Mouse (Mus musculus) hematopoietic stem cell, adult 5-6 weeks (primary cell): ENCODE data around the gene Fzd4. TPM values are rescaled to one million over a fixed set of nuclear protein-coding genes. Genes with fewer than 3 reads are reported as not detected.
A peak's percentile ranks its signal among the peaks of the same experiment; 100 is the strongest.

Source experiments
- ATAC-seq, 2 experiments: fragments of 125-278 bp in 1 of 2; replicated peaks in 1 of 2; 2 replicates each; pipeline ENCODE4 v1.8.0; 2016 to 2017; ENCODE audit warnings: inconsistent platforms in 2 of 2, mild to moderate bottlenecking in 2 of 2, moderate number of reproducible peaks in 2 of 2, low read depth in 1 of 2, moderate TSS enrichment in 1 of 2; ENCODE audit not compliant: low FRiP score in 2 of 2, poor library complexity in 2 of 2, severe bottlenecking in 2 of 2, insufficient read depth in 1 of 2, low TSS enrichment in 1 of 2
- total RNA-seq: library from RNA; stranded (forward); fragments of 172-1452, 232-1000 nt; gene quantifications from 2 replicates; pipeline ENCODE4 v1.2.3, GENCODE M21; 2017

Gene Fzd4
- 2.0 and 2.1 TPM in 2 replicates for total RNA-seq

DNA sequence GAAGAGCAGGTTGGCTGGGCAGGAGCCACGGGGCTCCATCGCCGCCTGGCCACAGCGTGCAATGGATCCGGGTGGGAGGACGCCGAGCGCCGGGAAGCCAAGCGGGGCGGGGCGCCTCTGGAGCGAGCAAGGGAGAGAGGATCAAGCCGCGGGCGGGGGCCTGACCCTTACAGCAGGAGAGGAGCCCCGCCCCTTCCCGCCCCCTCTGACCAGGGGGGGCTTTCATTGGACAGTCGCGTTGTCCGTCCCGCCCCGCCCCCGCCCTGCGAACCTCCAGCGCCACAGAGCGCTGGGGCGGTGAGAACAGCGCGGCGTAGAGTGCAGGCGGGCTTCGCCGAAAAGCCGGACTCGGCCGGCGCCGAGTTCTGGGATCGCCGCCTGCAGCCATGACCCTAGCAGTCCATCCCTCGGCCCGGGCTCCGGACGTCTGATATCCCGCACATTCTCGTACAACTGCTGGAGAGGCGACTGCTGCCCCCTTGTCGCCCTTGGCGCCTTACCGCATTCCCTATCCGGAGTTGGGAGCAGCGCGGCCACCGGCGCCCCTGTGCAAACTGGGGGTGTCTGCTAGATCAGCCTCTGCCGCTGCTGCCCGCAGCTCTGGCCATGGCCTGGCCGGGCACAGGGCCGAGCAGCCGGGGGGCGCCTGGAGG, at the start of gene Fzd4, which contains the start of gene Tmem135:
Gene Fzd4 (plus strand): TSS at position 275 of the 653 bp plus-strand sequence.
Gene Tmem135 (minus strand): TSS at position 142 of the 653 bp plus-strand sequence.
- ATAC-seq: peak; percentile 71 to 74

DNA sequence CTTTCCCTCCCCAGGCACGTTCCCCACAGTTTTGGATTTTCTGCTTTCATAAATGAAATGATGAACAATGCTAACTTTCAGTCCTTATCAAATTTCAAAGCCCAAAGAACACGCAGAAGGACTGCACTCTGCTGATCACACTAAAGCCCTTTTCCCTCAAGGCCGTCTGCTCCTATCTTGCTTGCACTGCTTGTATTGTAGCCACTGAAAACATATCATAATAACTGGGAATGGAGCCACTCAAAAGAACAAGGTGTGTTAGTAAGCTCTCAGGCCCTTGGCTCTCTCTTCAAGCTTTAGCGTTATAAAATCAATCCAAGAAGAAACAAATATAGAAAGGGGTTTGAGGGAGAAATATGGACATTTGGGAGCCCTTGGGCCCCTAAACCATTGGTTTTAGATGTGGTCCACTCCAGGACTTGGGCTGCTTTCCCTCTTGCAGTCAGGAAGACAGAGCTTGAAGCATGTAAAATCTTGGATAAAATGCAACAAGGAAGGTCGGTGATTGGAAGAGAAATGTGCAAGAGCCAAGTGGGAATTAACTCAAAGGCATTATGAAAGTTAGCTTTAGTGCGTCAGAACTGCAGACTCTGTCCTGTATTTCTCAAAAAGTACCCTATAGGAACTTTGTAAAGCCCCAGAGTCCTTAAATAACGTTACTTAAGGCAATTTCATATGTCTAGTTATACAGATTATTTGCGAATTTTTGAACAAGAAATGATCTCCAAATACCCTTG, 48.5 kb upstream of the Fzd4 start:
- ATAC-seq: no peak

DNA sequence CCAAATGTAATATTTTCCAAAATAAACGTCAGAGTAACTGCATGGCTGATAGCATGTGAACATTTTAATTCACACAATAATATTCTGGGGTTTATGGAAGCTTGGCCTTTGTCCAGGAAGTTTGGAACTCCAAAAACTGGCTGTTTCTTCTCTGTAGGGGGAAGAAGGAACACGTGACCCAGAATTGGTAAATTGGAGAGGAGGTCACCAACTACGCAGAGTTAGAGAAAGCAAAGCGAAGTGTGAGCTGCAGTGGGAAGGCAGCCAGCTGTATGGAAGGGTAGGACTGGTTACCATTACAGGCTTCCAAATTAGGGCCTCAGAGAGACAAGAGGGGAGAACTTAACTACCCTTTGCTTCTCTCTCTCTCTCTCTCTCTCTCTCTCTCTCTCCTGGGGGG, 47.8 kb upstream of the Fzd4 start:
- no peak for ATAC-seq

DNA sequence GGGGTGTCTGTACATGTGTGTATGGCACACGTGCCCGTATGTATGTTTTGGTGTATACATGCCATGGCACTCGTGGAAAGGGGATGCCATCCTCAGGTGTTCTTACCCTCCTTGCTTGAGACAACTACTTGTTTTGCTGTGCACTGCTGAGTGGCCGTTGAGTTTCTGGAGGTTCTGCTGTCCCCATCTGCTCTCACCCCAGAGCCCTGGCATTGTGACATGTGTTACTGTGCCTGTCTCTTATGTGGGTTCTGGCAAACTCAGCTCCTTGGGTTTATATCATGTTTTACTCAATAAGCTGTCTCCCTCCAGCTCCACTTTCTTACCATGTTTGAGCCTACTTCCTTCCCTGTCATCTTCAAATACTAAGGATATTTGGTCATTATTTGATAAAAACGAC, 40.2 kb upstream of the Fzd4 start:
- no peak for ATAC-seq

DNA sequence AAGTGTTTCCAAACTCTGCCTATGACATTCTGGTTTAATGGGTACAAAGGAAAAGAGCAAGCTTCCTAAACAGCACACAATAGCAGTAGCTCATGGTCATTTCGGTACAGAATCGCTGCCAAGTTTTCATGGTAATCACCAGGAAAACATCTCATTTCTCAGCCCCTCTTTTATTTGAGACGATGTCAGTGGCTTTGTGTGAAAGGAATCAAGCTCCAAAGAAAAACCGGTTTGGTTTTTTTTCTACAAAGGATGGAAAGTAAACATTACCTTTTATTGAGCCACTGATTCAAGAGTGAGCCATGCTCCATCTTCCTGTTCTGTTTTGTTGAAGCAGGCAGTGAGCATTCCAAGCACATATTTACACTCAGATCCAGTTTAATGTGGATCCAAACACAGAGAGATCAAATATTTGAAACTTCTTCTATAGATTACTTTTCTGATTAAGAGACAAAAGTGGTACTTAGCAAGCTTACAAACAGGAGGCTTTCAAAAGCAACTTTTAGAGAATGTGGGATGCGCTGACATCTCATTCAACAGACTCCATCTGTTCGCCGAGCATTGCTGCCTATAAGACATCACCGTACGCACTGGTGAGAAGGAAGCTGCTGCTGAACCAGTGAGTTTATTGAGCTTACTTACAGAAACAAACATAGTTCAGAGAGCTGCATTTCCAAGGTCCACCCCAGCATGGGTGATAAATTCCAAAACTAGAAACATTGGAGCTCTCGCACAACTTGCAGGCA, 38.8 kb upstream of the Fzd4 start:
- no peak for ATAC-seq

DNA sequence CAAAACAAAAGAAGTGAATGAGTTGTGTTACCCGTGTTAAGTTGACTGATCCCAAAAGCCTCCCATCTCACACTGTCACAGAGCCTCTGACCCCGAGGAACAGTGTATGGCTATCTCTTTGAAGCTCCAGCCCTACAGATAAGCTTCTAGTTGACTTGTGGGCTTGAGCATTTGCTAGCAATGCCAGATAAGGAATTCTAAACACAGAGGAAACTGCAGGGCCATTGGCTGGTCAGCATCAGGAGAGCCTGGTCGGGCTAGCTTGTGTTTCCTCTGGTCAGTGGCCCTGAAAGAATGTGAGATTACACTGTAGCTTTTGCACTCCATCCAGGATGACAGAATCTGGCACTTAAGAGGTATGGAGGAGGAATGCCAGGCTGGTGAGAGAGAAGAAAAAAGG, 36.5 kb upstream of the Fzd4 start:
- ATAC-seq: no peak

DNA sequence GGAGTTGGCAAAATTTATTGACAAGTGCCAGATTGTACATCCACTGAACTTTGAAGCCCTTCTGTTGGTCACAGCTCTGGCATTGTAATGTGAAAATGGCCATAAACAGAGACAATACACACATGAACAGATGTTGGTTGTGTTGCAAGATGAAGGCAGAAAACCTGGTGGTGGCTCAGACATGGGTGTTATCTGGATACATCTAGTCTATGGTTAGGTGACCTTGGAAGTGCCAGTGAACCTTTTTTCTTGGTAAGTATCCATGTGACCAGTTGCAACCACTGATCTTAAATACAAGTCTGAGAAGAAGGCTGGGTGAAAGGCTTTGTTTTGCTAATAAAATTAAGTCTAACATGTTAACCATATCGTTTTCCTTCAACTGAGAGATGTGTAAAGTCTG, 34.1 kb upstream of the Fzd4 start:
- no peak for ATAC-seq

DNA sequence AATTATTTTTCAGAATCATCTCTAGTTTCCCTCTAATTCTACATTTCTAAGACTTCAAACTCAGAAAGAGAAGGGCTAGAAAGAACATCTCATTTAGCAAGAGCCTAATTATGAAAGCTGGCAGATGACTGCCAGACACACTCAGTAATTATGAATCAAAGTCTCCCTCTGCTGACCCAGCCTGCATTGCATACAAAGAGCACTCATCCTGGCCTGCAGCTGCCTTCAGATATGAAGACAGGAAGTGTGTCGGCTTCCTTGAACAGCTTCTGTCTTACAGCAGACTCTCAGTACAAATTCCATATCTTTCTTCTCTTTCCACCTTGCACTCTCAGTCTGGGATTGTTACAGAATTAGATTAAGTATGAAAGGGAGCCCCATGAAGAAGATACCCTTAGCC, 33.2 kb upstream of the Fzd4 start:
- peak; percentile 76 to 83; a peak in 3 of 4 replicates for ATAC-seq

DNA sequence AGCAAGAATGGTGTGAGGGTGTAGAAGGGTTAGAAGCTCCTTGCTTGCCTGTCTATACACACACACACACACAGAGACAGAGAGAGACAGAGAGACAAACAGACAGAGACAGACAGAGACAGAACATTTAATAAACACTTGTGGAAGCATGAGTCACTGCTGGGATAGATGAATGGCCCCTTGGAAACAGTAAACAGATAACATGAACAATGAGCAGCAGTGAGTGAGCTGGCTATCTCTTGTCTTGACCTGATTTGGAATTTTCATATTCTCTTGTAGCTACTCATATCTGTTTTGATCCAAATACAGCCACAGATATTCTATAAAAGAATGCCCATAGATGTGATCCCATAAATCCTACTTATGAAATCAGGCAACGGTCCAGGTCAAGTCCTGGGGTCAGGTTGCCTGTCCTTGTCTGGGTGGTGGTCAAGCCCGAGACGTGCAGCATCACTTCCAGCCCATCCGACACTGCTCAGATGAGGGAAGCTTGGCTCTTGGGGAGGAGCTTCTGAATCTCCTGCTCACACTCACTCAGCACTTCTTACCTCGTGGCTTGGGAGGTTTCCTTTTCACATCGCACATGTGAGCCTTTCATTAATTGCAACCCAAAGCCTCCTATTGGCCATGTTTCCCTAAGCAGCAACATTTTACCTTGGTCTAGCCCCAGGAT, 32.4 kb upstream of the Fzd4 start:
- ATAC-seq: peak in 1 of 2 experiments; percentile 45; a peak in 2 of 4 replicates

DNA sequence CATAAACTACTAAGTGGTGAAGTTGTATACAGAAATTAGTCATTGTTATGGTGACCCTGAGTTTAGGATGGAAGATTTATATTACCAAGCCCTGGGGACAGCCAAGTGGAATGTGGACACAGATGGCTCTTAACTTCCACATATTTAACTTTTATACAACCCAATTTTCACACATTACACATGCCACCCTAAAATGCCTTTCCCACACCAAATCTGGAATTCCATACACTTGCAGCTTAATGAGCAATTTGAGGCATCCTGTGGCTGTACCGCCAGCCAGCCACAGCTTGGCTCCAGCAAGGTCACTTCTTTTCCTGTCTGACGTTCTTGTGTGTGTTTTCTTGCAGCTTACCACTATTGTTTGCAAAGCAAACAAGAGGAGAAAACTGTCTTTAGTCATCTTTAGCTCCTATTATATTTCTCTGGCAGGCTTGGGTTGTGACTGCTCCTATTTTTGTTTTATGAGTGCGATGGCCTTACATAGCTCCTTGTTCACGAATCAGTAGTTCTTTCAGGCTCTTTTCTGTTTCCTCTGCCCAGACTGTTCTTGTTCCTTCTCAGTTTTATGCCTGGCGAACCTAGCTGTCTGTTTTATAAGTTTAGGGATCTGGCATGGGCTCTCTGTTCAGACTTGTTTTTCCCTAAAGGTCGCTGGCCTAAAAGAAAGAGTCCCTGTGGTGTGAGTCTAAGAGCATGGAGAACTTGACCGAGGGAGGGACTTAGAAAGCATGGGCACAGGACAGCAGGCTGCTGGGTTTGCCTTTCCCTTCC, 23.0 kb upstream of the Fzd4 start:
- no peak for ATAC-seq

DNA sequence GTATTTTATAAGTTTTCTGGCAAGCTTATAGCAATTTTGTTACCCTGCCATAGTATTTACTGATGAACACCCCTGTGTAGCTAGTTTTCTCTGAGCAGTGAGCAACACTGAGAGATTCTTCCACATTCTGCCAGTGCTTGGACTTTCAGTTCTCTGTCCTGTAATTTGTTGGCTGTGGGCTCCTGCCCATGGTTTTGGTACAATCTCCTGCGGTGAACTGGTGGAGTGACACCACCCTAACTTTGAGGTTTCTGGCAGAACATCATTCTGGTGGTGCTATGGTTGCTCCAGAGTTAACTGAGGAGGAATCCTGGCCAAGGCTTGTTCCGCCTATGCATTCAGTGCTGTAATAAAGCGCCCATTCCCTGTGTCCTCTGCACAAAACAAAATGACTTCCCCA, 21.3 kb upstream of the Fzd4 start:
- no peak for ATAC-seq

DNA sequence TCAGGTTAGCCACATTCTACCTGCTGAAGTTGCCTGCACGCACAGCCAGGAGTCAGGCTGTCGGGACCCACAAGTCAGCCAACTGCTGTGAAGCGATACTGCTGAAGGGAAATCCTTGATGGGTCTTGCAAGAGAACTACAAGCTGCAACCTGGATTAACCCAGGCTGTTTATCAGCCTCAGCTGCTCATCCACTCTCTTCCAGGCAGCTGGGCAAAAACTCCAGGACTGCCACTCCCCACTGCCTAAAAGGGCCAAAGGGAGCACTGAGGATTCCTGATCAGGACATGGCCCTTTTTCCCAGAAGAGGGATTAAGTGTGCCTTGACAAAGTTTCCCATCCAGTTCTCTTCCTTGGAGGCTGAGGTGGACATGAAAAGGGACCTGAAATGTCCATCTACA, 15.2 kb upstream of the Fzd4 start:
- ATAC-seq: no peak

DNA sequence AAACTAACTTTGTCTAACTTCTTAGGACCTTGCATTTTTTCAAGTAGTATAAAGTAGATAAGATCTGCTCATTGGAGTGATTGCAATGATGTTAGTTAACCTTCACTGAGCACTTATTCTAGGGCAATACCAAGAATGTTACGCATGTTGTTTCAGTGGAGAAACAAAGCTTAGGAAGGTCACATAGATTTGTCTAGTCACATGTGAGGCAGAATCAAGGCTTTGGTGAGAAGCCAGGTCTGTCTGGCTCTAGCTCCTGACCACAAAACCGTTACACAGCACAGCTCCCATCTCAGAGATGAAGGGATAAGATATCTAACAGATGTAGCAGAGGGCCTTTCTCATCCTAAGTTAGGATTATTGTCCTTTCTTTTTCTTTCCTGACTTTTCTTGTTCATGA, 13.5 kb upstream of the Fzd4 start:
- ATAC-seq: peak in 1 of 2 experiments; percentile 59; a peak in 2 of 4 replicates

DNA sequence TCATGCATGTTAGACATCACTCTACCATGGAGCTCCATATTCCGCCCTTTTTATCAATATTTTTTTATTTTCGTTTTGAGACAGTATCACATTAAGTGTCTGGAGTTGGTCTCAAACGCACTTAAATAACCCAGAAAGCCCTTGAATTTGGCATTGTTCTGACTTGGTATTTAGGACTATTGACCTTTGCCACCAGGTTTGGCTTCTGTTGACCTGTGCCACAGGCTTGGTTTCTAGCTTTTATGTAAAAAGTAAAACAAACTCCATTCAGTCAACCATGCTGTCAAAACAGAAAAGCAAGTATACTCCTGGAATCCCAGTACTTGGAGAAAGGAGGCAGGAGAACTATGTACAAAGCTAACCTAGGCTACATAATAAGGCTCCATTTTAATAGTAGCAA, 12.9 kb upstream of the Fzd4 start:
- ATAC-seq: no peak

DNA sequence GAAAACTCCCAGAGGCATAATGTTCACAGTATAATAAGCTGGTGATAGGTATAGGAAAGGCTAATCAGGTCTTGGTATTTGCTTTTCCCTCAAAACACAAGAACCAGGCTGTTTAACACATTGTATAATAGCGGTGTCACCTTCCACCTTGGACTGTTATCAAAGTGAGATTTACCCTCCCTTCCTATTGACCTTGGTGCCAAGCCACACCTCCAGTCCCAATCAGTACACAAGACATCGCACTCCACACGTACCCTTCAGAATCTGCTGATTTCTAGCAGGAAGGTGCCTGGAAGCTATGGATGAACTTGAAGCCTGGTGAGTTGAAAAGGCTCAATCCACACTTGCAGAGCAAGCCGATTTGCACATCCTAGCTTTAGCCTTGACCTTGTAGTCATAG, 12.3 kb upstream of the Fzd4 start:
- ATAC-seq: no peak

DNA sequence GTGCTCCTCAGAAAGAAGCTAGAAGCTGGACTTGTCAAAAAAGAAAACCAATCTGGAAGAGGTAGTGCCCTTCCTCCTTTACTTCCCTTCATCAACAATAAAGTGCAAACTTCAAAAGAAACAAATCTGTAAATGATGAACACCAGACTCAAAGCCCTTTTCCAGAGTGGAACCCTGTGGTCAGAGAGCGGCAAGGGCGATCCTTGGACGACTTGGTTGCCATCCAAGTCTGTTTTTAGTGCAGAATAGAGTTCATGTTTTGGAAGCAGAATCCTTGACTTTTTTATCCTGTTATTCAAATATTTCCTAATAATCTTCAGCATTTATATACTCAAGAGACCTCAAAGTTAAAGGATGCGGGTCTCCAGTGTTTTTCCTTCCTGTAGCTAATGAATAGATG, 11.8 kb upstream of the Fzd4 start:
- no peak for ATAC-seq

DNA sequence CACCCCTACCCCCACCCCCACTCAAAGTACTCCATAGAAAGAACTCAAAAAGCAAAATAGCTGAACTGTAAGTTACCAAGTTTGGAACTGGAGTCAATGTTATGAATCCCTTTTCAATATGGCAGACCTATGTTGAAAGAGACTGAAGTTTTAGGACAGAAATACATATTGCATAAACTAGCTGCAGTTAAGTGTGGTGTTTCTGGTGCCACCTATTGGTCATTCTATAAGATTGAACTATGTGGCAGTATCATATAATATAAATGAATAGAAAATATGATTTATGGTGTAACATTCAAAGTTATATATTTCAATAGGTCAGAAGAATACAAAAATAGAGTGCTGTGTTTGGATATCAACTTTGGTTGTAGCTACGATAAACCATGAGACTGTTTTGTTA, 11.3 kb upstream of the Fzd4 start:
- no peak for ATAC-seq
